9 mouse cellular contexts compared by ENCODE assay signal in genomic region chr2:102589977-102590376, GRCm38 (mm10). TPM values are rescaled to one million over a fixed set of nuclear protein-coding genes. Genes with fewer than 3 reads are reported as not detected.
DNase-seq lines count a peak whose midpoint lies in the region; ATAC-seq lines count a peak whose summit lies in the region.
"Had no signal": no experiment of that assay in that cellular context is flagged by ENCODE, and none has a peak within 500 bp of the region (broad histone marks: within the 10 kb centered on the region; RNA-seq: fewer than 3 reads in every experiment).

No protein-coding gene starts in this region.

- no peaks in the 10 kb centered on the region for H3K36me3 ChIP-seq in heart, embryonic 11.5 days (ENCODE audit: control insufficient read depth, insufficient read depth, low read length)
- H3K36me3 ChIP-seq in limb, embryonic 11.5 days (ENCODE audit: control insufficient read depth, insufficient read depth, low read length) = no peaks in the 10 kb centered on the region

- H3K27me3 ChIP-seq in heart, embryonic 11.5 days (ENCODE audit: control insufficient read depth, insufficient read depth, low read length) = no peaks in the 10 kb centered on the region
- H3K27me3 ChIP-seq in limb, embryonic 11.5 days (ENCODE audit: control insufficient read depth, insufficient read depth, low read length) = no peaks in the 10 kb centered on the region

- no peak overlapping the region for H3K4me2 ChIP-seq in heart, embryonic 11.5 days
- H3K4me2 ChIP-seq in limb, embryonic 11.5 days (ENCODE audit: low read depth, severe bottlenecking) = no peak overlapping the region

- no peaks in the 10 kb centered on the region for H3K9me3 ChIP-seq in heart, embryonic 11.5 days (replicated peaks; ENCODE audit: control insufficient read depth, low read length)
- H3K9me3 ChIP-seq in limb, embryonic 11.5 days (ENCODE audit: control insufficient read depth, low read length) = no peaks in the 10 kb centered on the region

- intact Hi-C loops in heart, postnatal 36 days (cut with DNase I) = loop anchor here (2.0 to 10.0 kb wide), 4 partner anchors 69 to 755 kb away; partner anchors contain the start of gene Slc1a2

- no peak overlapping the region for H3K4me3 ChIP-seq in heart, embryonic 11.5 days (ENCODE audit: low read depth, low read length)
- no peak overlapping the region for H3K4me3 ChIP-seq in limb, embryonic 11.5 days (ENCODE audit: low read depth, low read length)

- peak; percentile 80 for DNase-seq in heart, adult 11 months
- peak; percentile 48 for DNase-seq in ES-CJ7 (ENCODE audit: low read depth, low spot score)
- DNase-seq in cerebellum, postnatal 36 days = peak; percentile 33 to 49
- DNase-seq in heart, postnatal 36 days = peak; percentile 6 to 27
- peak; percentile 62 for DNase-seq in limb, embryonic 11.5 days (ENCODE audit: low spot score)
- peak; percentile 41 for DNase-seq in retina, adult 2 months (ENCODE audit: low read depth, low spot score)
- DNase-seq in MN1 (ENCODE audit: low spot score) = no peak

- no peak overlapping the region for H3K9ac ChIP-seq in heart, embryonic 11.5 days (ENCODE audit: low read depth, low read length)
- H3K9ac ChIP-seq in limb, embryonic 11.5 days (ENCODE audit: low read length) = no peak overlapping the region

- no peak for ATAC-seq in heart, embryonic 11.5 days (replicated peaks; ENCODE audit: insufficient number of reproducible peaks, low FRiP score, low TSS enrichment)
- peak; percentile 35; the same call in 1 of the 2 replicates for ATAC-seq in limb, embryonic 11.5 days (ENCODE audit: insufficient number of reproducible peaks, low FRiP score, low TSS enrichment, low read depth)

- WGBS in heart, embryonic 11.5 days (ENCODE audit: insufficient replicate concordance) = 34% methylated on average over 2 of the region's 2 CpGs
- 42% methylated on average over 2 of the region's 2 CpGs for WGBS in limb, embryonic 11.5 days

- H3K27ac ChIP-seq in heart, embryonic 11.5 days (ENCODE audit: low read depth, low read length) = no peak overlapping the region
- H3K27ac ChIP-seq in limb, embryonic 11.5 days (replicated peaks; ENCODE audit: low read depth, low read length) = no peak overlapping the region

- H3K4me1 ChIP-seq in heart, embryonic 11.5 days (ENCODE audit: control insufficient read depth, insufficient read depth, low read length) = no peaks in the 10 kb centered on the region
- no peaks in the 10 kb centered on the region for H3K4me1 ChIP-seq in limb, embryonic 11.5 days (ENCODE audit: control insufficient read depth, insufficient read depth, low read length)

RNA-seq across cellular contexts. Expression of gene Pamr1, which starts 40.2 kb away (rescaled TPM):
- 0.56 and 1.4 TPM in 2 replicates for polyA plus RNA-seq in heart, embryonic 11.5 days (2014; fragmentation: Nextera tagmentation; extraction: Ambion mirVana)
- 1 to 10 TPM; 1.6 to 2.3 TPM for total RNA-seq in heart, postnatal 36 days (2021)
- 1.9 and 4.4 TPM in 2 replicates for polyA plus RNA-seq in limb, embryonic 11.5 days (2014; fragmentation: Nextera tagmentation; extraction: Ambion mirVana)
- total RNA-seq: hematopoietic stem cell, adult 5-6 weeks had no signal
